Comparison of ENCODE assay signal across 29 mouse cellular contexts in genomic region chr6:115966227-115966966, GRCm38 (mm10). TPM values are rescaled to one million over a fixed set of nuclear protein-coding genes. Genes with fewer than 3 reads are reported as not detected.
"Had no signal": no experiment of that assay in that cellular context is flagged by ENCODE, and none has a peak within 500 bp of the region (broad histone marks: within the 10 kb centered on the region; RNA-seq: fewer than 3 reads in every experiment).

No protein-coding gene starts in this region.

- H3K9me3 ChIP-seq: kidney, embryonic 15.5 days; limb, embryonic 10.5 days; limb, embryonic 13.5 days; liver, embryonic 12.5 days; liver, embryonic 15.5 days; lung, embryonic 15.5 days; megakaryocyte, embryonic 14.5 days; midbrain, embryonic 10.5 days; midbrain, embryonic 13.5 days; neural tube, embryonic 13.5 days; stomach, embryonic 15.5 days had no signal

- H3K27ac ChIP-seq: kidney, embryonic 15.5 days; limb, embryonic 10.5 days; limb, embryonic 13.5 days; liver, embryonic 12.5 days; liver, embryonic 15.5 days; lung, embryonic 15.5 days; midbrain, embryonic 10.5 days; midbrain, embryonic 13.5 days; neural tube, embryonic 13.5 days; stomach, embryonic 15.5 days had no signal

- H3K27me3 ChIP-seq: kidney, embryonic 15.5 days; liver, embryonic 15.5 days; lung, embryonic 15.5 days; midbrain, embryonic 13.5 days; neural tube, embryonic 13.5 days; stomach, embryonic 15.5 days had no signal

- DNase-seq: kidney, postnatal 10 days; kidney, postnatal 36 days; liver; lung, adult 18-20 months; lung, postnatal 10 days; lung, postnatal 36 days; retina, postnatal 1 day; right cerebral cortex, postnatal 25 days; spleen, adult 18-20 months; thymus, postnatal 25 days had no signal

- H3K9ac ChIP-seq: kidney, embryonic 15.5 days; limb, embryonic 13.5 days; liver, embryonic 12.5 days; liver, embryonic 15.5 days; lung, embryonic 15.5 days; midbrain, embryonic 13.5 days; neural tube, embryonic 13.5 days; stomach, embryonic 15.5 days had no signal

- H3K4me3 ChIP-seq: kidney, embryonic 15.5 days; limb, embryonic 10.5 days; limb, embryonic 13.5 days; liver, embryonic 12.5 days; liver, embryonic 15.5 days; lung, embryonic 15.5 days; megakaryocyte, embryonic 14.5 days; midbrain, embryonic 10.5 days; midbrain, embryonic 13.5 days; myocyte; neural tube, embryonic 13.5 days; stomach, embryonic 15.5 days had no signal

- H3K4me2 ChIP-seq: kidney, embryonic 15.5 days; limb, embryonic 13.5 days; liver, embryonic 12.5 days; liver, embryonic 15.5 days; lung, embryonic 15.5 days; midbrain, embryonic 13.5 days; neural tube, embryonic 13.5 days; stomach, embryonic 15.5 days had no signal

- H3K36me3 ChIP-seq: liver, embryonic 15.5 days; midbrain, embryonic 10.5 days; midbrain, embryonic 13.5 days; neural tube, embryonic 13.5 days had no signal

RNA-seq across cellular contexts. Expression of gene H1foo, which starts 21.7 kb away (rescaled TPM):
- total RNA-seq: layer of hippocampus, adult 8-10 months; layer of hippocampus, postnatal 10 days; left cerebral cortex, adult 18-20 months; left cerebral cortex, postnatal 25 days; monocyte, adult 5-6 weeks; neutrophil, adult 5-6 weeks had no signal
- polyA plus RNA-seq: kidney, embryonic 15.5 days; limb, embryonic 10.5 days; limb, embryonic 13.5 days; liver, embryonic 12.5 days; liver, embryonic 15.5 days; lung, embryonic 15.5 days; midbrain, embryonic 10.5 days; midbrain, embryonic 13.5 days; midbrain, embryonic 16.5 days; myocyte; neural tube, embryonic 13.5 days; stomach, embryonic 15.5 days had no signal

RNA-seq across cellular contexts. Expression of gene Rho, which starts 34.8 kb away (rescaled TPM):
- total RNA-seq: monocyte, adult 5-6 weeks had no signal
- polyA plus RNA-seq: liver, embryonic 12.5 days; liver, embryonic 15.5 days had no signal
